Mouse (Mus musculus): ENCODE measurements around the gene Bet1. TPM values are rescaled to one million over a fixed set of nuclear protein-coding genes. Genes with fewer than 3 reads are reported as not detected.

The Bet1 gene
- polyA plus RNA-seq, 1 experiment from 2014 or later, result 50.1 TPM

DNA sequence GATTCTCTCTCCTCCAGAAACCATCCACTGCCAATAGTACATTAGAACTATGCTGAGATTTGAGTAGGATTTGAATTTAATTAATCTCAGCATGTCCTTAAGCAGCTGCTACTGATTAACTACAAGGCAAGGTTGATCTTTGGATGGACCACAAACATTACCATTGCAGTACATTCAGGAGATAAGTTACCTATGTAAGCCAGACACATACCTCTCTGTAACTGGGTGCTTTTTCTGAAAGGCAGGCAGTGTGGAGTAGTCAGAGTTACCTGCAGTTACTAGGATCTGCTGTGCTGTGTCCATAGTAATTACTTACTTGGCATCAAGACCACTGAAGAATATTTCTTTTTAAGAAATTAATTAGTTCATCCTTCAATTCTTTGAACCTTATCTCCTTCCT is 17.1 kb downstream of the Bet1 start:
- H3K27ac ChIP-seq (ENCODE audit: low read depth), result no peak overlapping the region
- TF ChIP-seq EP300 (IDR thresholded peaks at IDR 0.05; ENCODE audit: low read depth) (no peak), CTCF (IDR thresholded peaks at IDR 0.05; ENCODE audit: low read depth) (no peak)
- H3K4me1 ChIP-seq (ENCODE audit: insufficient read depth), result no peaks in the 10 kb centered on the region
- H3K4me3 ChIP-seq (ENCODE audit: low read depth, low read length), result no peak overlapping the region
- ATAC-seq (no peak), DNase-seq (no peak)
- no peak overlapping the region for H3K4me2 ChIP-seq (ENCODE audit: low read depth, low read length)
- H3K9me3 ChIP-seq (ENCODE audit: low read length), result no peaks in the 10 kb centered on the region
- H3K36me3 ChIP-seq (replicated peaks; ENCODE audit: insufficient read depth, low read length), result no peaks in the 10 kb centered on the region
- no peaks in the 10 kb centered on the region for H3K27me3 ChIP-seq (ENCODE audit: insufficient read depth, low read length)
- H3K9ac ChIP-seq (replicated peaks), result no peak overlapping the region

DNA sequence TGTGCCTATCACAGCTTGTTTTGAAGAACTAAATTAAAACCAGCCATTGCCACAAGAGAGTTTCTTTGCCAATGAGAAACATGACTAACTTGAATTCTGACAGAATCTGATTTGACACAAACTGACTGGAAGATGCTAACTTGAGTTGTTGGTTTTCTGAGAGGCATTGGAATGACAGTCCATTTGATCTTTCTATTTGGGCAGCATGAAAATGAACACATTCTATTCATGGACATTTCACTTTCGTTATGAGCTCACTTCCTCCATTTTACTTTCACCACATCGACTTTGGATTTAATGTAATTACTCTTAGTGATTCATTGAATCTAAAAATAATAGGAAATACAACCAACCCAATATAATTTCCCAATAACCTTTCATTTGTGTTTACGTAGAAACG is 32.4 kb downstream of the Bet1 start:
- Histone ChIP-seq H3K36me3 (replicated peaks; ENCODE audit: insufficient read depth, low read length) (no peaks in the 10 kb centered on the region), H3K4me2 (ENCODE audit: low read depth, low read length) (no peak overlapping the region), H3K9ac (replicated peaks) (no peak overlapping the region), H3K27ac (ENCODE audit: low read depth) (no peak overlapping the region), H3K9me3 (ENCODE audit: low read length) (no peaks in the 10 kb centered on the region), H3K27me3 (ENCODE audit: insufficient read depth, low read length) (no peaks in the 10 kb centered on the region), H3K4me3 (ENCODE audit: low read depth, low read length) (no peak overlapping the region), H3K4me1 (ENCODE audit: insufficient read depth) (no peaks in the 10 kb centered on the region)
- WGBS (ENCODE audit: insufficient replicate concordance), result 79% methylated on average over 4 of the region's 4 CpGs
- ATAC-seq (no peak), DNase-seq (no peak)
- TF ChIP-seq CTCF (IDR thresholded peaks at IDR 0.05; ENCODE audit: low read depth), result no peak
- TF ChIP-seq EP300 (IDR thresholded peaks at IDR 0.05; ENCODE audit: low read depth), result no peak

DNA sequence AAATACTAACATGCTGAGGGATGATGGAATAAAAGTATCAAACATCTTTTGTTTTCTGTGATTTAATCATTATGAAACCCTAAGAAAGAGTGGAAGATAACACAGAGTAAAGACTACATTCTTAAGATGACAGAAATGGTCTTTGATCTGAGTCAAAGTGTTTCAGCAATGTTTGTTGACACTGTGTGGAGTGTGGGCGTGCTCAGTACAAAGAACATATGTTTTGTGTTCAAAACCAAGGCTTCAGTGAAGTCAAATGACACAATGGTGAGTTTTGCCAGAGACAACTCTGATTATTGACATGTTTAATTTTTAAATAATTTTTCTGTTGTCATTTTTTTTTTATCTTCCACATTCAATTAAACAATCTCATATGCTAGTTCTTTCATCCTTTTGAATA is 33.9 kb downstream of the Bet1 start:
- Histone ChIP-seq H3K4me2 (ENCODE audit: low read depth, low read length) (no peak overlapping the region), H3K4me1 (ENCODE audit: insufficient read depth) (no peaks in the 10 kb centered on the region), H3K4me3 (ENCODE audit: low read depth, low read length) (no peak overlapping the region), H3K36me3 (replicated peaks; ENCODE audit: insufficient read depth, low read length) (no peaks in the 10 kb centered on the region), H3K9ac (replicated peaks) (no peak overlapping the region), H3K27me3 (ENCODE audit: insufficient read depth, low read length) (no peaks in the 10 kb centered on the region), H3K27ac (ENCODE audit: low read depth) (no peak overlapping the region), H3K9me3 (ENCODE audit: low read length) (no peaks in the 10 kb centered on the region)
- WGBS (ENCODE audit: insufficient replicate concordance), result 53% methylated on average over 1 of the region's 1 CpGs
- DNase-seq (no peak), ATAC-seq (no peak)
- no peak for TF ChIP-seq CTCF (IDR thresholded peaks at IDR 0.05; ENCODE audit: low read depth)
- no peak for TF ChIP-seq EP300 (IDR thresholded peaks at IDR 0.05; ENCODE audit: low read depth)

DNA sequence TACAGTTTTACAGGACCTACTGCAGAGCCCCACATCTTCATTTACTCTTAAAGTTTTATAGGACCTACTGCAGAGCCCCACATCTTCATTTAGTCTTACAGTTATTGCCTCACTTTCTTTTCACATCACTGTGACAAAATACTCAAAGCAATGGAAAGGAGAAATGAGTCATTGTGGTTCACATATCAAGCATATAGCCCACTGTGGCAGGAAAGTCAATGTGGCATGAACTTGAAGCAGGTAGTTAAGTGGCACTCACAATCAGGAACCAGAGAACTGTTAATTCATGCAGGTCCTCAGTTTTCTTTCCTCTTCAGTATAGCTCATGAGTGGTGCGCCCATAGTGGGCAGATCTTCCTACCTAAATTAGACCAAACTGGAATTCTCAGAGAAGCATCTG is 39.6 kb downstream of the Bet1 start:
- H3K9me3 ChIP-seq (ENCODE audit: low read length), result no peaks in the 10 kb centered on the region

DNA sequence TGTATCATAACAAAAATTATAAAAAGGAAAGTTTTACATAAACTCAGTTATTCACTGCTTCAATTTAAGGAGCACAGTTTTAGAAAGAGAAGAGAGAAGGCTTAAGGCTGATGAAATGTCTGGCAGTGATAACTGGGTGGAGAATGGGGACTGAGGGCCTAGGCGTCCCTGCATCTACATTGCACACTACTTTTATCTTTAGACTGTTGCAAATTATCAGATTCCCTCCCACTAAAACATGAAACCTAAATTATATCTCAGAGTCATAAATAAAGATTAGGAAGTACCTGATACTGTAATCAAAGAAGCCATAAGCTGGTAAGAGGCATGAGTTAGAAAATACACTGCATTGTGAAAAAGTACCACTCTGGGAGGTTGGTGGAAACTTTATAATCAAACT is 45.0 kb downstream of the Bet1 start:
- no peak for ATAC-seq
- WGBS (ENCODE audit: insufficient replicate concordance), result 53% methylated on average over 1 of the region's 1 CpGs
- Histone ChIP-seq H3K27me3 (ENCODE audit: insufficient read depth, low read length) (no peaks in the 10 kb centered on the region), H3K4me3 (ENCODE audit: low read depth, low read length) (no peak overlapping the region), H3K9me3 (ENCODE audit: low read length) (no peaks in the 10 kb centered on the region), H3K36me3 (replicated peaks; ENCODE audit: insufficient read depth, low read length) (no peaks in the 10 kb centered on the region), H3K4me1 (ENCODE audit: insufficient read depth) (no peaks in the 10 kb centered on the region), H3K4me2 (ENCODE audit: low read depth, low read length) (no peak overlapping the region), H3K9ac (replicated peaks) (no peak overlapping the region), H3K27ac (ENCODE audit: low read depth) (no peak overlapping the region)
- DNase-seq, result no peak
- TF ChIP-seq CTCF (IDR thresholded peaks at IDR 0.05; ENCODE audit: low read depth) (no peak), EP300 (IDR thresholded peaks at IDR 0.05; ENCODE audit: low read depth) (no peak)

More for the DNA sequence above, 39.6 kb downstream of the Bet1 start:
- H3K4me2 ChIP-seq (ENCODE audit: low read depth, low read length), result no peak overlapping the region
- no peaks in the 10 kb centered on the region for H3K36me3 ChIP-seq (replicated peaks; ENCODE audit: insufficient read depth, low read length)
- no peak for DNase-seq
- TF ChIP-seq CTCF (IDR thresholded peaks at IDR 0.05; ENCODE audit: low read depth) (no peak), EP300 (IDR thresholded peaks at IDR 0.05; ENCODE audit: low read depth) (no peak)
- H3K4me3 ChIP-seq (ENCODE audit: low read depth, low read length), result no peak overlapping the region
- no peaks in the 10 kb centered on the region for H3K4me1 ChIP-seq (ENCODE audit: insufficient read depth)
- ATAC-seq, result no peak
- H3K27me3 ChIP-seq (ENCODE audit: insufficient read depth, low read length), result no peaks in the 10 kb centered on the region
- 86% methylated on average over 1 of the region's 1 CpGs for WGBS (ENCODE audit: insufficient replicate concordance)
- no peak overlapping the region for H3K27ac ChIP-seq (ENCODE audit: low read depth)
- no peak overlapping the region for H3K9ac ChIP-seq (replicated peaks)

DNA sequence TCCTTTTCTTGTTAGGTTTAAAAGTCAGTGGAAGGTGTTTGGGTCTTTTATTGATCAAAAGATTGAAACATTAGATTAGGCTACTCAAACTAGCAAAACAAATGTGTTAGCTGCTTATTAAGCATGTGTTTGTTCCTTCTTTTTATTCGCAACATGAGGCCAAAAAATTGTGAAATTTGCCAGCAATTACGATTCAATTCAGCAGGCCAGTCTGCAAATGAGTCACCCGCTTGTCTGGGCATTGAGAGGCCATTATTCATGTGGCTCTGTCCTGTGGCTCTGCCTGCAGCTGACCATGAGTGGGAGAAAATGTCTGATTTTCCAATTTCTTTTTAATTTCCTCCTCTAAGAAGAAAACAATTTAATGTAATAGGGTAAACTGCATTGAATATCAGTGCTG is 55.8 kb downstream of the Bet1 start:
- 69% methylated on average over 3 of the region's 3 CpGs for WGBS (ENCODE audit: insufficient replicate concordance)
- Histone ChIP-seq H3K4me1 (ENCODE audit: insufficient read depth) (no peaks in the 10 kb centered on the region), H3K36me3 (replicated peaks; ENCODE audit: insufficient read depth, low read length) (no peaks in the 10 kb centered on the region), H3K9me3 (ENCODE audit: low read length) (no peaks in the 10 kb centered on the region), H3K27me3 (ENCODE audit: insufficient read depth, low read length) (no peaks in the 10 kb centered on the region), H3K9ac (replicated peaks) (no peak overlapping the region), H3K4me3 (ENCODE audit: low read depth, low read length) (no peak overlapping the region), H3K27ac (ENCODE audit: low read depth) (no peak overlapping the region), H3K4me2 (ENCODE audit: low read depth, low read length) (no peak overlapping the region)
- DNase-seq (no peak), ATAC-seq (no peak)
- no peak for TF ChIP-seq CTCF (IDR thresholded peaks at IDR 0.05; ENCODE audit: low read depth)
- TF ChIP-seq EP300 (IDR thresholded peaks at IDR 0.05; ENCODE audit: low read depth), result no peak

Other genes with a start within 250 kb of the Bet1 start
- gene Tfpi2, start 98.1 kb downstream of the Bet1 start, polyA plus RNA-seq (2015; fragmentation: Nextera tagmentation; extraction: Ambion mirVana), result 34.0 and 35.9 TPM in 2 replicates
- gene Gngt1, start 93.2 kb downstream of the Bet1 start, polyA plus RNA-seq (2015; fragmentation: Nextera tagmentation; extraction: Ambion mirVana), result 0.08 and 0.27 TPM in 2 replicates
- 36.9 and 38.8 TPM in 2 replicates for gene Gng11, start 83.1 kb downstream of the Bet1 start, polyA plus RNA-seq (2015; fragmentation: Nextera tagmentation; extraction: Ambion mirVana)

Data from liver, postnatal 0 days (tissue).